Mouse (Mus musculus): ENCODE data around the gene Fkbp4. TPM values are rescaled to one million over a fixed set of nuclear protein-coding genes. Genes with fewer than 3 reads are reported as not detected.

The Fkbp4 gene
- total RNA-seq (2021): 100 to 1,000 TPM; 320 to 392 TPM

GRCm38 (mm10) chr6:128438317-128438870 is at the start of gene Fkbp4:
Fkbp4 (minus strand) TSS chr6:128438677.
- peak; percentile 93 to 95 for DNase-seq
- intact Hi-C loops (cut with DNase I): loop anchor here (10.0 kb wide), 1 partner anchor 1096 kb away; the partner anchor contains the start of gene Gabarapl1

GRCm38 (mm10) chr6:128487736-128488135 is 49.3 kb upstream of the Fkbp4 start:
- DNase-seq: no peak

GRCm38 (mm10) chr6:128479463-128480454 is 41.3 kb upstream of the Fkbp4 start:
- intact Hi-C loops (cut with DNase I): loop anchor here (1.0 to 5.0 kb wide), 3 partner anchors 33 to 162 kb away; no protein-coding TSS in a partner anchor

More at GRCm38 (mm10) chr6:128487736-128488135, 49.3 kb upstream of the Fkbp4 start:
- intact Hi-C loops (cut with DNase I): no loop called here

GRCm38 (mm10) chr6:128477495-128477894 is 39.0 kb upstream of the Fkbp4 start:
- intact Hi-C loops (cut with DNase I): loop anchor here (5.0 kb wide), 1 partner anchor 160 kb away; no protein-coding TSS in a partner anchor
- DNase-seq: no peak

More at GRCm38 (mm10) chr6:128479463-128480454, 41.3 kb upstream of the Fkbp4 start:
- DNase-seq: peak; percentile 97 to 98

- intact Hi-C loops (cut with DNase I): no loop called here
- DNase-seq: no peak
Measured at GRCm38 (mm10) chr6:128474112-128474511, 35.6 kb upstream of the Fkbp4 start.

- DNase-seq: peak; percentile 21 to 33
- intact Hi-C loops (cut with DNase I): no loop called here
Measured at GRCm38 (mm10) chr6:128469451-128469850, 31.0 kb upstream of the Fkbp4 start.

GRCm38 (mm10) chr6:128467298-128467697 is 28.8 kb upstream of the Fkbp4 start:
- intact Hi-C loops (cut with DNase I): no loop called here
- DNase-seq: no peak

- intact Hi-C loops (cut with DNase I): no loop called here
- no peak for DNase-seq
Measured at GRCm38 (mm10) chr6:128466563-128466962, 28.1 kb upstream of the Fkbp4 start.

GRCm38 (mm10) chr6:128466043-128466442 is 27.6 kb upstream of the Fkbp4 start:
- intact Hi-C loops (cut with DNase I): no loop called here
- DNase-seq: no peak

- DNase-seq: no peak
- intact Hi-C loops (cut with DNase I): no loop called here
Measured at GRCm38 (mm10) chr6:128464996-128465395, 26.5 kb upstream of the Fkbp4 start.

GRCm38 (mm10) chr6:128461606-128462005 is 23.1 kb upstream of the Fkbp4 start:
- no peak for DNase-seq
- intact Hi-C loops (cut with DNase I): no loop called here

- intact Hi-C loops (cut with DNase I): no loop called here
- DNase-seq: no peak
Measured at GRCm38 (mm10) chr6:128460729-128461503, 22.4 kb upstream of the Fkbp4 start.

GRCm38 (mm10) chr6:128460321-128460720 is 21.8 kb upstream of the Fkbp4 start:
- intact Hi-C loops (cut with DNase I): no loop called here
- no peak for DNase-seq

GRCm38 (mm10) chr6:128457186-128457585 is 18.7 kb upstream of the Fkbp4 start:
- intact Hi-C loops (cut with DNase I): no loop called here
- no peak for DNase-seq

- DNase-seq: no peak
Measured at GRCm38 (mm10) chr6:128455835-128456605, 17.5 kb upstream of the Fkbp4 start.

GRCm38 (mm10) chr6:128447063-128447462 is 8.6 kb upstream of the Fkbp4 start:
- DNase-seq: no peak
- intact Hi-C loops (cut with DNase I): no loop called here

More at GRCm38 (mm10) chr6:128455835-128456605, 17.5 kb upstream of the Fkbp4 start:
- intact Hi-C loops (cut with DNase I): no loop called here

GRCm38 (mm10) chr6:128445761-128446535 is 7.5 kb upstream of the Fkbp4 start:
- peak; percentile 49 to 61 for DNase-seq
- intact Hi-C loops (cut with DNase I): loop anchor here (1.0 kb wide), 1 partner anchor 33 kb away; no protein-coding TSS in a partner anchor

GRCm38 (mm10) chr6:128440238-128440637 is 1.8 kb upstream of the Fkbp4 start:
- intact Hi-C loops (cut with DNase I): no loop called here

GRCm38 (mm10) chr6:128438871-128439341 is 429 bp upstream of the Fkbp4 start:
- intact Hi-C loops (cut with DNase I): loop anchor here (10.0 kb wide), 1 partner anchor 1096 kb away; the partner anchor contains the start of gene Gabarapl1
- DNase-seq: peak; percentile 31 to 37

More at GRCm38 (mm10) chr6:128440238-128440637, 1.8 kb upstream of the Fkbp4 start:
- DNase-seq: no peak

Measured in heart, postnatal 36 days (tissue).